Mouse (Mus musculus): ENCODE measurements around the gene Vldlr.

Vldlr gene

GRCm38 (mm10) chr19:27216318-27216717, at the start of gene Vldlr:
Gene Vldlr, plus strand, starts transcription at chr19:27216484.
- DNase-seq (ENCODE audit: low spot score in 2 of 2), result peak; percentile 33 to 59

GRCm38 (mm10) chr19:27167601-27168319, 48.5 kb upstream of the Vldlr start:
- no peak for DNase-seq (ENCODE audit: low spot score in 2 of 2)

GRCm38 (mm10) chr19:27173836-27174235, 42.4 kb upstream of the Vldlr start:
- DNase-seq (ENCODE audit: low spot score in 2 of 2), result no peak

GRCm38 (mm10) chr19:27175617-27176016, 40.7 kb upstream of the Vldlr start:
- DNase-seq (ENCODE audit: low spot score in 2 of 2), result no peak

- DNase-seq (ENCODE audit: low spot score in 2 of 2), result no peak
These were observed 39.7 kb upstream of the Vldlr start for GRCm38 (mm10) chr19:27176558-27176957.

- no peak for DNase-seq (ENCODE audit: low spot score in 2 of 2)
These were observed 38.0 kb upstream of the Vldlr start for GRCm38 (mm10) chr19:27178195-27178807.

- peak in 1 of 2 experiments; percentile 14 for DNase-seq (ENCODE audit: low spot score in 2 of 2)
These were observed 35.7 kb upstream of the Vldlr start for GRCm38 (mm10) chr19:27180351-27181122.

GRCm38 (mm10) chr19:27183511-27183910, 32.8 kb upstream of the Vldlr start:
- no peak for DNase-seq (ENCODE audit: low spot score in 2 of 2)

GRCm38 (mm10) chr19:27203711-27204238, 12.5 kb upstream of the Vldlr start:
- peak; percentile 8 to 23 for DNase-seq (ENCODE audit: low spot score in 2 of 2)

GRCm38 (mm10) chr19:27210991-27211390, 5.3 kb upstream of the Vldlr start:
- DNase-seq (ENCODE audit: low spot score in 2 of 2), result no peak

- no peak for DNase-seq (ENCODE audit: low spot score in 2 of 2)
These were observed 688 bp upstream of the Vldlr start for GRCm38 (mm10) chr19:27215596-27215995.

GRCm38 (mm10) chr19:27216767-27217403, 601 bp downstream of the Vldlr start:
- peak; percentile 66 to 76 for DNase-seq (ENCODE audit: low spot score in 2 of 2)

GRCm38 (mm10) chr19:27217404-27217940, 1.2 kb downstream of the Vldlr start:
- peak; percentile 59 to 78 for DNase-seq (ENCODE audit: low spot score in 2 of 2)

GRCm38 (mm10) chr19:27217941-27218411, 1.7 kb downstream of the Vldlr start:
- peak in 1 of 2 experiments; percentile 52 for DNase-seq (ENCODE audit: low spot score in 2 of 2)

GRCm38 (mm10) chr19:27218561-27219262, 2.4 kb downstream of the Vldlr start:
- DNase-seq (ENCODE audit: low spot score in 2 of 2), result peak; percentile 55 to 67

GRCm38 (mm10) chr19:27219586-27219985, 3.3 kb downstream of the Vldlr start:
- DNase-seq (ENCODE audit: low spot score in 2 of 2), result no peak

- DNase-seq (ENCODE audit: low spot score in 2 of 2), result no peak
These were observed 6.8 kb downstream of the Vldlr start for GRCm38 (mm10) chr19:27223046-27223445.

- DNase-seq (ENCODE audit: low spot score in 2 of 2), result no peak
These were observed 8.1 kb downstream of the Vldlr start for GRCm38 (mm10) chr19:27224356-27224755.

- no peak for DNase-seq (ENCODE audit: low spot score in 2 of 2)
These were observed 10.3 kb downstream of the Vldlr start for GRCm38 (mm10) chr19:27226626-27227025.

- DNase-seq (ENCODE audit: low spot score in 2 of 2), result peak in 1 of 2 experiments; percentile 31
These were observed 10.8 kb downstream of the Vldlr start for GRCm38 (mm10) chr19:27227131-27227530.

GRCm38 (mm10) chr19:27228254-27228653, 12.0 kb downstream of the Vldlr start:
- DNase-seq (ENCODE audit: low spot score in 2 of 2), result no peak
